Comparison of ENCODE assay signal across 11 mouse cellular contexts in the genomic region with DNA sequence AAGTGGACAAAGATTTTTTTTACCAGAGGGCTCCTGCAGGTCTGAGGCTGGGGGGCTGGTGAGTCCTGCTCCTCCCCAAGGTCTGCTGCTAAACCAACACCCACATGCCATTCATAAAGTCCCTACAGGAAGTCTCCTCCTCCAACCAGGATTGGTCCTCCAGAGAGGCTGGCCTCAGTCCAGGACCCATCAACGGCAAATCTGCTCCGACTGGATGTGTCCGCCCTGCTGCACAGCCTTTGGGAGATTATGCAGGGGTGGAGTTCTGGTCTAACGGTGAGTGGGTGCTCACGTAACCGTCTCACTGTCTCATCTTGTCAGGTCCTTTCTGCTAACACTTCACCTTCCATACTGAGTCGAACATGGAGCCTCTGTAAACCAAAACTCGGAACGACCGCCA.
A peak's percentile ranks its signal among the peaks of the same experiment; 100 is the strongest.
DNase-seq lines count a peak whose midpoint lies in the region; TF ChIP-seq lines count a peak whose summit lies in the region.
"Had no signal": no experiment of that assay in that cellular context is flagged by ENCODE, and none has a peak within 500 bp of the region (broad histone marks: within the 10 kb centered on the region; RNA-seq: fewer than 3 reads in every experiment).

No protein-coding gene starts in this region.

- peak; percentile 49 to 76 for DNase-seq in cerebellum, postnatal 14 days
- no peak for DNase-seq in cerebellum, adult 9-11 months
- DNase-seq in kidney, postnatal 10 days = peak; percentile 58
- no peak for DNase-seq in kidney, adult 9 months
- no peak for DNase-seq in testis, postnatal 10 days (ENCODE audit: low spot score)
- DNase-seq in lung, postnatal 4 days = peak; percentile 16 to 44
- DNase-seq in gastrocnemius, postnatal 25 days = no peak
- DNase-seq: gastrocnemius, postnatal 10 days; thymus, adult 18-20 months had no signal

- H3K4me1 ChIP-seq in testis, adult 2 months (ENCODE audit: control insufficient read depth, insufficient read depth, low read length) = peaks cover 6% of the 10 kb centered on the region

- H3K4me3 ChIP-seq in testis, adult 2 months (ENCODE audit: control insufficient read depth, low read depth, low read length) = peak overlapping the region; percentile 91

- no peaks in the 10 kb centered on the region for H3K27me3 ChIP-seq in testis, adult 2 months (ENCODE audit: control insufficient read depth, insufficient read depth, low read length)

- peak; percentile 66; the same call in 1 of the 2 replicates for TF ChIP-seq POLR2A in testis, adult 2 months (IDR thresholded peaks at IDR 0.05; ENCODE audit: control insufficient read depth, low read depth, low read length)

- H3K27ac ChIP-seq in testis, adult 2 months (ENCODE audit: control insufficient read depth, insufficient read depth, low read depth, low read length) = peak overlapping the region; percentile 89
- H3K27ac ChIP-seq: liver, embryonic 14.5 days had no signal

- no peak for TF ChIP-seq CTCF in testis, adult 2 months (IDR thresholded peaks at IDR 0.05; ENCODE audit: control insufficient read depth, insufficient read depth, insufficient replicate concordance, low read depth, low read length)

- no peaks in the 10 kb centered on the region for H3K36me3 ChIP-seq in testis, adult 2 months (ENCODE audit: control insufficient read depth, insufficient read depth, low read length)

Comparison
In these comparisons a context has a peak if more than half of its experiments do, and no peak if none do; other contexts are left out.
1. DNase-seq: peak in cerebellum, postnatal 14 days (2 of 2), kidney, postnatal 10 days (single experiment) and lung, postnatal 4 days (2 of 2); none in cerebellum, adult 9-11 months (single experiment), kidney, adult 9 months (single experiment), testis, postnatal 10 days (single experiment) and gastrocnemius, postnatal 25 days (single experiment).